Mouse (Mus musculus) MEL (cell line): ENCODE measurements around the gene Hsd11b2. TPM values are rescaled to one million over a fixed set of nuclear protein-coding genes. Genes with fewer than 3 reads are reported as not detected.

Experiments used
- DNase-seq: peaks from one replicate; pipeline ENCODE4 v3.0.0; 2011; ENCODE audit warnings: low read depth, low spot score
- H3K27ac ChIP-seq: 2 replicates; pipeline ENCODE4 v1.5.1; 2012; ENCODE audit warnings: low read depth, mild to moderate bottlenecking, control low read depth, low read length, moderate library complexity; ENCODE audit not compliant: control insufficient read depth
- H3K27me3 ChIP-seq, 2 experiments: fragments of 150-350 bp in 1 of 2; sonication (generic) in 1 of 2; 2 replicates each; pipeline ENCODE4 v1.6.1; 2012; ENCODE audit warnings: low read length in 2 of 2, mild to moderate bottlenecking in 2 of 2, improper control_type of control experiment in 1 of 2, moderate library complexity in 1 of 2; ENCODE audit not compliant: insufficient read depth in 2 of 2, control insufficient read depth in 1 of 2
- H3K36me3 ChIP-seq, 2 experiments: 2 replicates each; pipeline ENCODE4 v1.6.1; 2012 to 2014; ENCODE audit warnings: low read length in 2 of 2, improper control_type of control experiment in 1 of 2, inconsistent platforms in 1 of 2, mild to moderate bottlenecking in 1 of 2; ENCODE audit not compliant: insufficient read depth in 2 of 2, control insufficient read depth in 1 of 2
- H3K4me1 ChIP-seq, 2 experiments: fragments of 150-350 bp in 1 of 2; sonication (generic) in 1 of 2; 2 replicates each; pipeline ENCODE4 v1.6.1; 2012; ENCODE audit warnings: low read length in 2 of 2, improper control_type of control experiment in 1 of 2, mild to moderate bottlenecking in 1 of 2; ENCODE audit not compliant: insufficient read depth in 2 of 2, control insufficient read depth in 1 of 2
- H3K4me3 ChIP-seq, 2 experiments: fragments of 150-350 bp in 1 of 2; sonication (generic) in 1 of 2; 2 replicates each; pipeline ENCODE4 v1.5.1; 2012; ENCODE audit warnings: low read depth in 2 of 2, low read length in 2 of 2, mild to moderate bottlenecking in 2 of 2, moderate library complexity in 2 of 2, control low read depth in 1 of 2, improper control_type of control experiment in 1 of 2; ENCODE audit not compliant: control insufficient read depth in 1 of 2, insufficient read depth in 1 of 2
- H3K79me2 ChIP-seq: 2 replicates; pipeline ENCODE4 v1.6.1; 2012; ENCODE audit warnings: mild to moderate bottlenecking, low read length, moderate library complexity; ENCODE audit not compliant: control insufficient read depth, poor library complexity, insufficient read depth
- H3K9ac ChIP-seq: 2 replicates; pipeline ENCODE4 v1.6.1; 2012; ENCODE audit warnings: low read depth, mild to moderate bottlenecking, control low read depth, low read length, moderate library complexity; ENCODE audit not compliant: control insufficient read depth, poor library complexity, severe bottlenecking
- H3K9me3 ChIP-seq: fragments of 150-350 bp; sonication (generic); replicated peaks from 2 replicates; pipeline ENCODE4 v1.6.1; 2012; ENCODE audit warnings: mild to moderate bottlenecking, low read length, improper control_type of control experiment, moderate library complexity; ENCODE audit not compliant: insufficient read depth
- CTCF ChIP-seq, 3 experiments: IDR thresholded peaks in 2 of 3; conservative IDR thresholded peaks in 1 of 3; 2 replicates each; pipeline ENCODE4 v1.5.1; 2011 to 2012; ENCODE audit warnings: low read length in 3 of 3, low read depth in 2 of 3, mild to moderate bottlenecking in 2 of 3, improper control_type of control experiment in 1 of 3, inconsistent platforms in 1 of 3, mixed read lengths in 1 of 3, moderate library complexity in 1 of 3; ENCODE audit not compliant: control insufficient read depth in 1 of 3, insufficient read depth in 1 of 3, poor library complexity in 1 of 3, severe bottlenecking in 1 of 3
- ELF1 ChIP-seq: IDR thresholded peaks from 2 replicates; pipeline ENCODE4 v1.6.1; 2014; ENCODE audit warnings: low read depth, mild to moderate bottlenecking, inconsistent platforms, low read length, improper control_type of control experiment, moderate library complexity
- EP300 ChIP-seq, 2 experiments: IDR thresholded peaks; 2 replicates each; pipeline ENCODE4 v1.6.1; 2011; ENCODE audit warnings: improper control_type of control experiment in 2 of 2, low read length in 2 of 2, low read depth in 1 of 2, mild to moderate bottlenecking in 1 of 2
- KAT2A ChIP-seq: conservative IDR thresholded peaks from 2 replicates; pipeline ENCODE4 v1.6.1; 2012; ENCODE audit warnings: low read depth, low read length, improper control_type of control experiment, inconsistent platforms
- MAZ ChIP-seq: IDR thresholded peaks from 2 replicates; pipeline ENCODE4 v1.6.1; 2012; ENCODE audit warnings: low read depth, mild to moderate bottlenecking, inconsistent platforms, low read length, improper control_type of control experiment
- MXI1 ChIP-seq: IDR thresholded peaks from 2 replicates; pipeline ENCODE4 v1.6.1; 2011; ENCODE audit warnings: mild to moderate bottlenecking, low read depth, low read length, improper control_type of control experiment
- MYC ChIP-seq: IDR thresholded peaks from 2 replicates; pipeline ENCODE4 v1.6.1; 2011; ENCODE audit warnings: low read depth, mild to moderate bottlenecking, low read length, improper control_type of control experiment, moderate library complexity
- POLR2A ChIP-seq, 2 experiments: IDR thresholded peaks; 2 replicates each; pipeline ENCODE4 v1.6.1; 2011 to 2012; ENCODE audit warnings: low read length in 2 of 2, mild to moderate bottlenecking in 2 of 2, control low read depth in 1 of 2, improper control_type of control experiment in 1 of 2, low read depth in 1 of 2, moderate library complexity in 1 of 2; ENCODE audit not compliant: control insufficient read depth in 1 of 2, insufficient read depth in 1 of 2, poor library complexity in 1 of 2
- POLR2AphosphoS2 ChIP-seq: IDR thresholded peaks from 2 replicates; pipeline ENCODE4 v1.6.1; 2011; ENCODE audit warnings: low read length, improper control_type of control experiment
- POLR2AphosphoS5 ChIP-seq: IDR thresholded peaks from 2 replicates; pipeline ENCODE4 v1.6.1; 2012; ENCODE audit warnings: low read depth, borderline replicate concordance, mild to moderate bottlenecking, inconsistent platforms, low read length, moderate library complexity, mixed read lengths
- RAD21 ChIP-seq: IDR thresholded peaks from 2 replicates; pipeline ENCODE4 v1.6.1; 2011; ENCODE audit warnings: mild to moderate bottlenecking, low read depth, low read length, improper control_type of control experiment
- TBP ChIP-seq: IDR thresholded peaks from 2 replicates; pipeline ENCODE4 v1.8.0; 2011; ENCODE audit warnings: low read depth, low read length, improper control_type of control experiment
- TCF12 ChIP-seq: IDR thresholded peaks from 2 replicates; pipeline ENCODE4 v1.6.1; 2014; ENCODE audit warnings: low read depth, mild to moderate bottlenecking, inconsistent platforms, low read length, improper control_type of control experiment, moderate library complexity
- USF1 ChIP-seq: IDR thresholded peaks from 2 replicates; pipeline ENCODE4 v1.6.1; 2014; ENCODE audit warnings: low read depth, mild to moderate bottlenecking, inconsistent platforms, low read length, improper control_type of control experiment, moderate library complexity
- USF2 ChIP-seq, 2 experiments: IDR thresholded peaks; 2 replicates each; pipeline ENCODE4 v1.6.1; 2011 to 2012; ENCODE audit warnings: improper control_type of control experiment in 2 of 2, low read length in 2 of 2, borderline replicate concordance in 1 of 2, inconsistent platforms in 1 of 2, low read depth in 1 of 2, mild to moderate bottlenecking in 1 of 2; ENCODE audit not compliant: insufficient read depth in 1 of 2
- ZKSCAN1 ChIP-seq: IDR thresholded peaks from 2 replicates; pipeline ENCODE4 v1.6.1; 2012; ENCODE audit warnings: low read depth, mild to moderate bottlenecking, inconsistent platforms, low read length, improper control_type of control experiment, moderate library complexity
- polyA plus RNA-seq, 2 experiments: library from polyadenylated mRNA; stranded (reverse) in 1 of 2; unstranded in 1 of 2; fragments of >175 nt in 1 of 2; fragments of >200 nt in 1 of 2; gene quantifications; 2 replicates each; pipeline versions ENCODE4 v1.2.1 to v1.2.4; 2012; ENCODE audit warnings: low replicate concordance in 2 of 2, low read depth in 1 of 2; ENCODE audit not compliant: insufficient read length in 2 of 2, insufficient read depth in 1 of 2, missing spikeins in 1 of 2
- total RNA-seq: library from RNA; depleted of rRNA; stranded (reverse); fragments of 300-350 nt; gene quantifications from 2 replicates; pipeline ENCODE4 v1.2.3, GENCODE M21; 2012

Gene Hsd11b2
- total and polyA plus RNA-seq, 3 experiments, result 0.27 to 2.1 TPM; not detected in 1

GRCm38 (mm10) chr8:105482123-105482522, 36.4 kb upstream of the Hsd11b2 start:
- Histone ChIP-seq H3K9me3 (no peaks in the 10 kb centered on the region), H3K27me3 (no peaks in the 10 kb centered on the region), H3K36me3 (no peaks in the 10 kb centered on the region), H3K79me2 (no peaks in the 10 kb centered on the region), H3K4me3 (no peak overlapping the region), H3K9ac (no peak overlapping the region), H3K4me1 (no peaks in the 10 kb centered on the region), H3K27ac (no peak overlapping the region)
- TF ChIP-seq KAT2A, result no peak
- TF ChIP-seq POLR2A (IDR thresholded peaks at IDR 0.05; ENCODE audit: control insufficient read depth in 1 of 2, insufficient read depth in 1 of 2, low read depth in 1 of 2, low read length in 2 of 2, poor library complexity in 1 of 2), result no peak
- TF ChIP-seq RAD21, result no peak
- TF ChIP-seq CTCF (IDR thresholded peaks at IDR 0.05 in 2 of 3, conservative IDR thresholded peaks at IDR 0.05 in 1 of 3; ENCODE audit: control insufficient read depth in 1 of 3, insufficient read depth in 1 of 3, low read depth in 2 of 3, low read length in 3 of 3, poor library complexity in 1 of 3, severe bottlenecking in 1 of 3), result no peak
- no peak for TF ChIP-seq ZKSCAN1
- no peak for TF ChIP-seq ELF1
- no peak for TF ChIP-seq POLR2AphosphoS2
- no peak for TF ChIP-seq MYC
- TF ChIP-seq USF2 (IDR thresholded peaks at IDR 0.05; ENCODE audit: borderline replicate concordance in 1 of 2, insufficient read depth in 1 of 2, low read depth in 1 of 2, low read length in 2 of 2), result no peak
- no peak for TF ChIP-seq MXI1
- TF ChIP-seq TBP, result no peak
- TF ChIP-seq POLR2AphosphoS5, result no peak
- TF ChIP-seq MAZ, result no peak
- no peak for TF ChIP-seq USF1
- DNase-seq, result no peak

- no peak overlapping the region for H3K9ac ChIP-seq
- H3K79me2 ChIP-seq, result no peaks in the 10 kb centered on the region
- TF ChIP-seq TCF12 (no peak), EP300 (IDR thresholded peaks at IDR 0.05; ENCODE audit: low read depth in 1 of 2, low read length in 2 of 2) (no peak), CTCF (IDR thresholded peaks at IDR 0.05 in 2 of 3, conservative IDR thresholded peaks at IDR 0.05 in 1 of 3; ENCODE audit: control insufficient read depth in 1 of 3, insufficient read depth in 1 of 3, low read depth in 2 of 3, low read length in 3 of 3, poor library complexity in 1 of 3, severe bottlenecking in 1 of 3) (peak in 2 of 3 experiments; percentile 37 to 43; a peak in 4 of 6 replicates), POLR2A (IDR thresholded peaks at IDR 0.05; ENCODE audit: control insufficient read depth in 1 of 2, insufficient read depth in 1 of 2, low read depth in 1 of 2, low read length in 2 of 2, poor library complexity in 1 of 2) (no peak)
- no peaks in the 10 kb centered on the region for H3K9me3 ChIP-seq
- no peaks in the 10 kb centered on the region for H3K4me1 ChIP-seq
- no peaks in the 10 kb centered on the region for H3K27me3 ChIP-seq
- H3K27ac ChIP-seq, result no peak overlapping the region
- no peak for DNase-seq
- H3K4me3 ChIP-seq, result no peak overlapping the region
- no peaks in the 10 kb centered on the region for H3K36me3 ChIP-seq
These were observed 35.1 kb upstream of the Hsd11b2 start for GRCm38 (mm10) chr8:105483212-105484029.
